Mouse (Mus musculus) heart, adult 2 months (tissue): ENCODE results near the gene Rgl1. TPM values are rescaled to one million over a fixed set of nuclear protein-coding genes. Genes with fewer than 3 reads are reported as not detected.
A peak's percentile ranks its signal among the peaks of the same experiment; 100 is the strongest.

Experiments used
- DNase-seq, 2 experiments: peaks; one replicate each; pipeline ENCODE4 v3.0.0; 2021
- H3K27ac ChIP-seq: fragments of 200-600 bp; 2 replicates; pipeline ENCODE4 v1.8.1; 2022
- H3K27me3 ChIP-seq: fragments of 200-500 bp; 2 replicates; pipeline ENCODE4 v1.6.1; 2012; ENCODE audit warnings: mild to moderate bottlenecking, low read length, inconsistent platforms, mixed read lengths; ENCODE audit not compliant: control insufficient read depth, insufficient read depth
- H3K36me3 ChIP-seq: fragments of 200-500 bp; 2 replicates; pipeline ENCODE4 v1.6.1; 2012; ENCODE audit warnings: low read length, inconsistent platforms; ENCODE audit not compliant: control insufficient read depth, insufficient read depth
- H3K4me1 ChIP-seq: fragments of 200-500 bp; 2 replicates; pipeline ENCODE4 v1.6.1; 2011; ENCODE audit warnings: low read length; ENCODE audit not compliant: control insufficient read depth, insufficient read depth
- H3K4me3 ChIP-seq: fragments of 200-600 bp; 2 replicates; pipeline ENCODE4 v1.8.1; 2022
- H3K79me2 ChIP-seq: fragments of 200-500 bp; replicated peaks from 2 replicates; pipeline ENCODE4 v1.6.1; 2012; ENCODE audit warnings: mild to moderate bottlenecking, inconsistent platforms, low read length, moderate library complexity, mixed read lengths; ENCODE audit not compliant: control insufficient read depth, insufficient read depth
- H3K9ac ChIP-seq: fragments of 200-500 bp; 2 replicates; pipeline ENCODE4 v1.6.1; 2012; ENCODE audit warnings: low read depth, mild to moderate bottlenecking, control low read depth, inconsistent platforms, low read length, mixed read lengths
- CTCF ChIP-seq: fragments of 200-600 bp; IDR thresholded peaks from 2 replicates; pipeline ENCODE4 v1.8.1; 2022; ENCODE audit warnings: antibody characterized with exemption, mild to moderate bottlenecking, moderate library complexity
- EP300 ChIP-seq: fragments of 200-500 bp; IDR thresholded peaks from 2 replicates; pipeline ENCODE4 v1.6.1; 2011; ENCODE audit warnings: low read depth, low read length, control low read depth; ENCODE audit not compliant: insufficient read depth
- POLR2A ChIP-seq: fragments of 200-500 bp; IDR thresholded peaks from 2 replicates; pipeline ENCODE4 v1.6.1; 2011; ENCODE audit warnings: mild to moderate bottlenecking, low read depth, low read length, control low read depth; ENCODE audit not compliant: insufficient read depth
- WGBS: fragments of 180-500 bp; shearing (Covaris S2); methylation state at CpG from one replicate; pipeline ENCODE4 v1.1.7; 2018; 5-methylcytosine and 5-hydroxymethylcytosine counted together
- intact Hi-C: fragments of 180-260 bp; cut with DNase I; formaldehyde crosslinking; loops from one replicate; pipeline ENCODE4 v1.15.1; 2025
- polyA plus RNA-seq: library from polyadenylated mRNA; depleted of rRNA; stranded (reverse); fragments of >200 nt; gene quantifications from 2 replicates; pipeline ENCODE4 v1.2.3, GENCODE M21; 2012
- total RNA-seq, 2 experiments: library from RNA; stranded (reverse); gene quantifications; 2 replicates each; pipeline ENCODE4 v1.2.3; 2021

Rgl1 gene
- total and polyA plus RNA-seq, 3 experiments: 14.9 to 33.2 (median 28.4) TPM

- 59% methylated on average over 4 of the region's 4 CpGs for WGBS
- no peaks in the 10 kb centered on the region for H3K27me3 ChIP-seq
- H3K79me2 ChIP-seq: no peaks in the 10 kb centered on the region
- H3K4me1 ChIP-seq: peaks cover 4% of the 10 kb centered on the region
- DNase-seq: peak in 1 of 2 experiments; percentile 60
- H3K9ac ChIP-seq: no peak overlapping the region
- H3K36me3 ChIP-seq: peaks cover 32% of the 10 kb centered on the region
- TF ChIP-seq POLR2A (no peak), CTCF (no peak), EP300 (peak; percentile 85)
- no peak overlapping the region for H3K4me3 ChIP-seq
- peak overlapping the region; percentile 75 for H3K27ac ChIP-seq
- intact Hi-C loops: no loop called here
Measured at GRCm38 (mm10) chr1:152538817-152539216, 227.3 kb downstream of the Rgl1 start.

GRCm38 (mm10) chr1:152537186-152537585 lies 229.0 kb downstream of the Rgl1 start:
- no peaks in the 10 kb centered on the region for H3K27me3 ChIP-seq
- H3K36me3 ChIP-seq: peaks cover 28% of the 10 kb centered on the region
- intact Hi-C loops: no loop called here

GRCm38 (mm10) chr1:152536416-152537018 lies 229.6 kb downstream of the Rgl1 start:
- 63% methylated on average over 16 of the region's 16 CpGs for WGBS
- Histone ChIP-seq H3K36me3 (peaks cover 29% of the 10 kb centered on the region), H3K27ac (no peak overlapping the region), H3K4me3 (no peak overlapping the region), H3K79me2 (no peaks in the 10 kb centered on the region), H3K27me3 (no peaks in the 10 kb centered on the region), H3K9ac (no peak overlapping the region; the same call in 1 of the 2 replicates), H3K4me1 (peaks cover 9% of the 10 kb centered on the region)
- intact Hi-C loops: no loop called here
- TF ChIP-seq EP300: 0 out of 2 replicates have a peak, but pooled peaks have one; percentile 50
- no peak for TF ChIP-seq CTCF
- TF ChIP-seq POLR2A: no peak
- DNase-seq: peak in 1 of 2 experiments; percentile 32

More at GRCm38 (mm10) chr1:152537186-152537585, 229.0 kb downstream of the Rgl1 start:
- no peak for DNase-seq
- Histone ChIP-seq H3K4me1 (peaks cover 6% of the 10 kb centered on the region), H3K79me2 (no peaks in the 10 kb centered on the region), H3K27ac (no peak overlapping the region), H3K4me3 (no peak overlapping the region), H3K9ac (no peak overlapping the region)
- TF ChIP-seq POLR2A: no peak
- TF ChIP-seq CTCF: no peak
- no peak for TF ChIP-seq EP300
- WGBS: 88% methylated on average over 13 of the region's 13 CpGs

GRCm38 (mm10) chr1:152534531-152534930 lies 231.6 kb downstream of the Rgl1 start:
- WGBS: 71% methylated on average over 7 of the region's 7 CpGs
- Histone ChIP-seq H3K4me3 (no peak overlapping the region), H3K27me3 (no peaks in the 10 kb centered on the region), H3K36me3 (peaks cover 28% of the 10 kb centered on the region), H3K27ac (no peak overlapping the region), H3K79me2 (no peaks in the 10 kb centered on the region), H3K4me1 (peaks cover 8% of the 10 kb centered on the region), H3K9ac (no peak overlapping the region)
- DNase-seq: no peak
- intact Hi-C loops: no loop called here
- TF ChIP-seq EP300 (no peak), CTCF (no peak), POLR2A (no peak)

- intact Hi-C loops: no loop called here
- 21% methylated on average over 15 of the region's 15 CpGs for WGBS
- peak overlapping the region; percentile 2; the same call in 1 of the 2 replicates for H3K9ac ChIP-seq
Measured at GRCm38 (mm10) chr1:152531498-152531897, 234.7 kb downstream of the Rgl1 start.

GRCm38 (mm10) chr1:152528778-152529177 lies 237.4 kb downstream of the Rgl1 start:
- TF ChIP-seq CTCF (no peak), EP300 (no peak), POLR2A (no peak)
- Histone ChIP-seq H3K4me3 (no peak overlapping the region), H3K27ac (peak overlapping the region; percentile 71), H3K4me1 (peaks cover 28% of the 10 kb centered on the region), H3K79me2 (no peaks in the 10 kb centered on the region), H3K36me3 (peaks cover 49% of the 10 kb centered on the region), H3K9ac (no peak overlapping the region), H3K27me3 (no peaks in the 10 kb centered on the region)
- 42% methylated on average over 3 of the region's 3 CpGs for WGBS
- no peak for DNase-seq
- intact Hi-C loops: no loop called here

More at GRCm38 (mm10) chr1:152531498-152531897, 234.7 kb downstream of the Rgl1 start:
- H3K27me3 ChIP-seq: no peaks in the 10 kb centered on the region
- TF ChIP-seq EP300 (no peak), CTCF (peak; percentile 62)
- H3K27ac ChIP-seq: peak overlapping the region; percentile 64
- H3K4me1 ChIP-seq: peaks cover 21% of the 10 kb centered on the region
- H3K36me3 ChIP-seq: peaks cover 40% of the 10 kb centered on the region
- no peak overlapping the region for H3K4me3 ChIP-seq
- DNase-seq: peak in 1 of 2 experiments; percentile 50
- no peaks in the 10 kb centered on the region for H3K79me2 ChIP-seq
